Mouse (Mus musculus): ENCODE results near the gene Aldh1l1. TPM values are rescaled to one million over a fixed set of nuclear protein-coding genes. Genes with fewer than 3 reads are reported as not detected.

Aldh1l1 gene
- total and polyA plus RNA-seq, 2 experiments from 2014 or later: 83.8 to 125 TPM

- Histone ChIP-seq H3K4me2 (ENCODE audit: low read depth, low read length, poor library complexity, severe bottlenecking) (peak overlapping the region; percentile 33), H3K9me3 (ENCODE audit: low read length) (no peaks in the 10 kb centered on the region), H3K27me3 (ENCODE audit: insufficient read depth, low read length) (no peaks in the 10 kb centered on the region), H3K4me3 (ENCODE audit: low read depth, low read length) (peak overlapping the region; percentile 18; the same call in 1 of the 2 replicates), H3K36me3 (ENCODE audit: insufficient read depth, low read length) (no peaks in the 10 kb centered on the region), H3K4me1 (ENCODE audit: insufficient read depth, low read length) (no peaks in the 10 kb centered on the region), H3K27ac (ENCODE audit: low read depth, low read length) (no peak overlapping the region), H3K9ac (replicated peaks; ENCODE audit: low read length, poor library complexity, severe bottlenecking) (no peak overlapping the region)
- DNase-seq (ENCODE audit: low spot score) (peak; percentile 74), ATAC-seq (ENCODE audit: low FRiP score) (peak; percentile 89)
- 19% methylated on average over 25 of the region's 25 CpGs for WGBS
- TF ChIP-seq CTCF (IDR thresholded peaks at IDR 0.05): no peak
Observed at GRCm38 (mm10) chr6:90550161-90550912, 64.1 kb downstream of the Aldh1l1 start.

- Histone ChIP-seq H3K36me3 (ENCODE audit: insufficient read depth, low read length) (no peaks in the 10 kb centered on the region), H3K9me3 (ENCODE audit: low read length) (no peaks in the 10 kb centered on the region), H3K4me3 (ENCODE audit: low read depth, low read length) (peak overlapping the region; percentile 18), H3K9ac (replicated peaks; ENCODE audit: low read length, poor library complexity, severe bottlenecking) (no peak overlapping the region), H3K4me2 (ENCODE audit: low read depth, low read length, poor library complexity, severe bottlenecking) (peak overlapping the region; percentile 33), H3K27me3 (ENCODE audit: insufficient read depth, low read length) (no peaks in the 10 kb centered on the region), H3K4me1 (ENCODE audit: insufficient read depth, low read length) (no peaks in the 10 kb centered on the region), H3K27ac (ENCODE audit: low read depth, low read length) (no peak overlapping the region)
- ATAC-seq (ENCODE audit: low FRiP score) (no peak), DNase-seq (ENCODE audit: low spot score) (no peak)
- TF ChIP-seq CTCF (IDR thresholded peaks at IDR 0.05): no peak
Observed at GRCm38 (mm10) chr6:90551251-90551650, 65.0 kb downstream of the Aldh1l1 start.

- H3K9me3 ChIP-seq (ENCODE audit: low read length): no peaks in the 10 kb centered on the region
- H3K27me3 ChIP-seq (ENCODE audit: insufficient read depth, low read length): no peaks in the 10 kb centered on the region
- ATAC-seq (ENCODE audit: low FRiP score) (no peak), DNase-seq (ENCODE audit: low spot score) (no peak)
- H3K4me2 ChIP-seq (ENCODE audit: low read depth, low read length, poor library complexity, severe bottlenecking): peak overlapping the region; percentile 33; the same call in 1 of the 2 replicates
- no peak overlapping the region for H3K9ac ChIP-seq (replicated peaks; ENCODE audit: low read length, poor library complexity, severe bottlenecking)
- no peaks in the 10 kb centered on the region for H3K4me1 ChIP-seq (ENCODE audit: insufficient read depth, low read length)
- H3K27ac ChIP-seq (ENCODE audit: low read depth, low read length): no peak overlapping the region
- no peak for TF ChIP-seq CTCF (IDR thresholded peaks at IDR 0.05)
- no peak overlapping the region for H3K4me3 ChIP-seq (ENCODE audit: low read depth, low read length)
- H3K36me3 ChIP-seq (ENCODE audit: insufficient read depth, low read length): no peaks in the 10 kb centered on the region
Observed at GRCm38 (mm10) chr6:90553197-90553596, 67.0 kb downstream of the Aldh1l1 start.

GRCm38 (mm10) chr6:90553682-90554081 is 67.5 kb downstream of the Aldh1l1 start:
- no peaks in the 10 kb centered on the region for H3K36me3 ChIP-seq (ENCODE audit: insufficient read depth, low read length)
- WGBS: 90% methylated on average over 5 of the region's 5 CpGs
- TF ChIP-seq CTCF (IDR thresholded peaks at IDR 0.05): no peak
- DNase-seq (ENCODE audit: low spot score) (no peak), ATAC-seq (ENCODE audit: low FRiP score) (no peak)
- H3K4me1 ChIP-seq (ENCODE audit: insufficient read depth, low read length): no peaks in the 10 kb centered on the region
- H3K9ac ChIP-seq (replicated peaks; ENCODE audit: low read length, poor library complexity, severe bottlenecking): no peak overlapping the region
- H3K4me3 ChIP-seq (ENCODE audit: low read depth, low read length): no peak overlapping the region
- H3K27ac ChIP-seq (ENCODE audit: low read depth, low read length): no peak overlapping the region
- no peaks in the 10 kb centered on the region for H3K9me3 ChIP-seq (ENCODE audit: low read length)
- H3K27me3 ChIP-seq (ENCODE audit: insufficient read depth, low read length): no peaks in the 10 kb centered on the region
- H3K4me2 ChIP-seq (ENCODE audit: low read depth, low read length, poor library complexity, severe bottlenecking): no peak overlapping the region; the same call in 1 of the 2 replicates

- H3K27ac ChIP-seq (ENCODE audit: low read depth, low read length): no peak overlapping the region
- no peak overlapping the region for H3K4me2 ChIP-seq (ENCODE audit: low read depth, low read length, poor library complexity, severe bottlenecking)
- no peaks in the 10 kb centered on the region for H3K36me3 ChIP-seq (ENCODE audit: insufficient read depth, low read length)
- TF ChIP-seq CTCF (IDR thresholded peaks at IDR 0.05): no peak
- WGBS: 75% methylated on average over 2 of the region's 2 CpGs
- no peaks in the 10 kb centered on the region for H3K4me1 ChIP-seq (ENCODE audit: insufficient read depth, low read length)
- no peaks in the 10 kb centered on the region for H3K27me3 ChIP-seq (ENCODE audit: insufficient read depth, low read length)
- no peak overlapping the region for H3K4me3 ChIP-seq (ENCODE audit: low read depth, low read length)
- DNase-seq (ENCODE audit: low spot score) (no peak), ATAC-seq (ENCODE audit: low FRiP score) (no peak)
- H3K9me3 ChIP-seq (ENCODE audit: low read length): no peaks in the 10 kb centered on the region
- no peak overlapping the region for H3K9ac ChIP-seq (replicated peaks; ENCODE audit: low read length, poor library complexity, severe bottlenecking)
Observed at GRCm38 (mm10) chr6:90556534-90557058, 70.4 kb downstream of the Aldh1l1 start.

GRCm38 (mm10) chr6:90557077-90557476 is 70.8 kb downstream of the Aldh1l1 start:
- H3K27me3 ChIP-seq (ENCODE audit: insufficient read depth, low read length): no peaks in the 10 kb centered on the region
- H3K9me3 ChIP-seq (ENCODE audit: low read length): no peaks in the 10 kb centered on the region
- ATAC-seq (ENCODE audit: low FRiP score): no peak
- no peaks in the 10 kb centered on the region for H3K4me1 ChIP-seq (ENCODE audit: insufficient read depth, low read length)
- TF ChIP-seq CTCF (IDR thresholded peaks at IDR 0.05): no peak
- H3K27ac ChIP-seq (ENCODE audit: low read depth, low read length): no peak overlapping the region
- no peaks in the 10 kb centered on the region for H3K36me3 ChIP-seq (ENCODE audit: insufficient read depth, low read length)
- H3K4me3 ChIP-seq (ENCODE audit: low read depth, low read length): no peak overlapping the region
- WGBS: 85% methylated on average over 7 of the region's 7 CpGs
- no peak overlapping the region for H3K4me2 ChIP-seq (ENCODE audit: low read depth, low read length, poor library complexity, severe bottlenecking)
- DNase-seq (ENCODE audit: low spot score): no peak
- no peak overlapping the region for H3K9ac ChIP-seq (replicated peaks; ENCODE audit: low read length, poor library complexity, severe bottlenecking)

All from midbrain, postnatal 0 days (tissue).